Mouse (Mus musculus): ENCODE measurements at regions not wholly inside any gene's neighbourhood (a gene's known extent, or its start where the extent isn't known, plus 50 kb on each side); places are given as distances from the start of the nearest gene placed in this dataset.

- TF ChIP-seq CTCF (conservative IDR thresholded peaks at IDR 0.05; ENCODE audit: low read length): no peak
- TF ChIP-seq NANOG (IDR thresholded peaks at IDR 0.05; ENCODE audit: borderline replicate concordance, low read length): no peak
Measured at GRCm38 (mm10) chr12:26557411-26557810, 88.4 kb downstream of the Cmpk2 start.

All from E14TG2a.4 (cell line).